Mouse (Mus musculus): ENCODE measurements around the gene Slfn9.
"Not testable (repeated sequence)": the region's sequence is repeated elsewhere in the genome, so short reads cannot be mapped to it uniquely, and the experiment has no call there.

Gene Slfn9

DNA sequence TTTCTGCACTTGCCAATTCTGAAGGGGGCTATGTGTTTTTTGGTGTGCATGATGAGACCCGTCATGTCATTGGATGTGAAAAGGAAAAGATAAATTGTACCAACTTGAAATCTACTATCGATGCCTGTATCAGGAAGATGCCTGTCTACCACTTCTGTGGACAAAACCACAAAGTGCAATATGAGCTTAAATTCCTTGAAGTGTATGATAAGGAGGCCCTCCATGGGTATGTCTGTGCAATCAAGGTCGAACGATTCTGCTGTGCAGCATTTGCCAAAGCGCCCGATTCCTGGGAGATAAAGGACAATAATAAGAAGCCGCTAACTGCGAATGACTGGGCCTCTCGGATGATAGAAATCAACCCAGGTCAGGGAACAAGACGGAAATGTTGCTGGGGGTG is 34.7 kb downstream of the Slfn9 start:
- DNase-seq (ENCODE audit: inconsistent ontology term), result no peak

DNA sequence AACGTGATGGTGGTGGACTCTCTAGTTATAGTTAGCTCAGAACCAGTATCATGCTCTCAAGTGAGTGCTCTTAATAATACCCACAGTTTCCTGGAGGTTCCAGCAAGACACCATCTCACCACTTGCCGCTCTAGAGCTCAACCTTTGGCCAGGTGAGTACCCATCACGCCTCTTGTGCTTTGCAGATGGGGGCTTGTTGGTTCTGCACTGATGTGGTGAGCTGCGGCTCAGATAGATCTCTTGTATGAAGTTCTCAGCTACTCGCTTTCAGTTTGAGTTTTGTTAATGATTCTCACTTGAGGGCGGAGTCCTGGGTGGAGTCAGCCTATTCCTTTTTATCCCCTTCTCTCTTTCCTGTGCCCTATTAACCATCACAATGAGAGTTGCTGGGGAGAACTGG is 37.0 kb downstream of the Slfn9 start:
- DNase-seq (ENCODE audit: inconsistent ontology term), result no peak

DNA sequence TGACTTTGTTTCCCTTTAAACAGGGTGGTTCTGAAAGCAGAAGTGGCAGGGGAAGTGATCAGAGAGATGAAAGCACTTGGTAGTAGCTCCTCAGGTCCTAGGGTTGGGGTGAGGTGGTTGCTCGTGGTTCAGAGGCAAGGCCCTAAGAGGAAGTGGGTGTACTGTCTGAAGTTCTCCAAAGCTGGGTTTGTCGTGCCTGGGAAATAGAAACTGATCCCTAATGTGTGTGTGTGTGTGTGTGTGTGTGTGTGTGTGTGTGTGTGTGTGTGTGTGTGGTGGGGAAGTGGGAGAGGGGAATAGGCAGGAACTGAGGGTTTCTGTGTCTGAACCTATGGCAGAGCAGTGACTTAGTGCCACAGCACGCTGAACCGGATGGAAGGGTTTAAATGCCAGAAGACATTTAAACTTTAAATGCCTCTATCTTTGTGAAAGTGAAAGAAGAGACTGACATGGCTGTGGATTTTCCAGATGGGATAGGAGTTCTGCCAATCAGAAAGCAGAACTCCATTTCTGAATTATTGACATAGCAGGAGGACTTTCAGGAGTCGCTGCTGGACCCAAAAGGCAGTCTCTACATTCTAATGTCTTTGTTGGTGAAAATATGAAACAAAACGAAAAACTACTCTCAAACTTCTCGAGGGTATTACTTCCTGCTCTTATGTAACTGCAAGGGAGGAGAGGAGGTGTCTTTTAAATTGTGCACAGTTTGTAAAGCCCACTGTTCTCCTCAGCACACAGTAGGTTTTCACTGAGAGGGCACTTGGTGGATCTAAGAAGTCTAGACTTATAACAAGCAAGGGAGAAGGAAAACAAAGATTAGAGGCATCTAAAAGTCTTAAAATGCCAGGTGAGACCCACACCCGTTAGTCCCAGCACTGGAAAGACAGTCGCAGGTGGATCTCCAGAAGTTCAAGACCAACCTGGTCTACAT is 38.8 kb downstream of the Slfn9 start:
- no peak for DNase-seq (ENCODE audit: inconsistent ontology term)

DNA sequence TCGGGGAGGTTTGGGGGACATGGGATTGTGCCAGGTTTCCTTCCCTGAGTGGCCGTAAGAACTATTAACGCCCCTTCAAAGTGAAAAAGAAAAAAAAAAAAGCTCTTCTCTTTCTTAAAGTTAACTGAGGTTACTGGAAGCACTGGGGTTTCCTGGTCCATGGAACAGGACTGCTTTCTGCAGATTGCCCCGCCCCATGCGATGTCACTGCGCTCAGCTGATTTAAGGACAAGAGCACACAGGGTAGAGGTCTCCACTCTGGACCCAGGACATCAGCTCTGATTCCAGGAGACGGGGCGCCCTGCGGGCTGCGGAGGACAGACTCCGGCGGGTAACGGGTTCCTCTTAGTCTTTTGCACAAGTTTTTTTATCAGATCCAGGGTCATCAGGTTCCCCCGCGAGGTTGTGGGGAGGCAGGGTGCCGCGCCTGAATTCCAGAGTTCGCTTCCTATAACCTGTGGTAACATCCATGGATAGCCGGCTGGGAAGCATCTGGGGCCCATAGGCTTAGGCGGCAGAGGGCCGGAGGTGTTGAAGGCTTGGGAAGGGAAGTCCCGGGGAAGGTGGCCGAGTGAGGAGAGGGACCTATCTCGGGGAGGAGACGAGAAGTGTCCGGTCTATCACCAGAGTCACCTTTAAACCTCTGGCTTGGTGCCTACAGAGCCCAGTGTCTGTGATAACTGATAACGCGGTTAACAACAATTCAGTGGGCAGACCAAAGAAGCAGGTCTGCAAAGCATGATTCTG is 39.6 kb downstream of the Slfn9 start:
- DNase-seq (ENCODE audit: inconsistent ontology term), result no peak

DNA sequence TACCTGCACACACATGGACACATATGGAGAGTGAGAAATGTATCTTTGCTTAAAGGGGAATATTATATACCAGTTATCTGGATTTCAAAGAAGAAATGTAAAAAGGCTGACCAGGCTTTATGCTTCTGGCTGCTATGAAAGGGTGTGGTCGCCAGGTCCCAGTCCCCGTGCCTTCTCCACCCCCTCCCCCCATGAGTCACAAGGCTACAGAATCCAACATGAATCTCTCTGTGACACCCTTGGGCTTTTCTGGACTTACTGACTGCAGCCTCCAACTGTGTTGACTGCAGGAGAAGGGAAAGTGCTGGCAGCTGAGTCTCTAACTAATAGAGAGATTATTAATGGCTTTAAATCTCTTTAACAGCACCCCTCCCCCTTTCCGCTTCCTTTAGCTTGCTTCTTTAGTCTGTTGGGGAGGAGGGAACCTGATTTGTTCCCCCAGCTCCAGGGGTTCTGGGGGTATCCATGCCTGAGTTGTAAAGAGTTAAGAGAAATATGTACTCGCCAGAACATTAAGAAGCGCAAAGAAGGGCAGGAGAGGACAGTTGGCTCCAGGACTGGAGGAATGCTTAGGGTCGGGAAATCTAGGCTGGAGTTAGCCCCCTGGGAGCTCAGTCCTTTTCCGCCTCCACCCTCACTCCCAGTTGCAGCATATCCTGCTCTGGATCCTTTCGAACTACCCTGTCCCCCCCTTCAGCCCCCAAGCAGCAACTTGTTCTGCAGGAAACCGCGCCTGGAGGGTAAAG is 40.7 kb downstream of the Slfn9 start, which contains the start of gene Slfn5:
TSS of gene Slfn5 (plus strand) at position 614 of the 746 bp plus-strand sequence.
- DNase-seq (ENCODE audit: inconsistent ontology term), result no peak

DNA sequence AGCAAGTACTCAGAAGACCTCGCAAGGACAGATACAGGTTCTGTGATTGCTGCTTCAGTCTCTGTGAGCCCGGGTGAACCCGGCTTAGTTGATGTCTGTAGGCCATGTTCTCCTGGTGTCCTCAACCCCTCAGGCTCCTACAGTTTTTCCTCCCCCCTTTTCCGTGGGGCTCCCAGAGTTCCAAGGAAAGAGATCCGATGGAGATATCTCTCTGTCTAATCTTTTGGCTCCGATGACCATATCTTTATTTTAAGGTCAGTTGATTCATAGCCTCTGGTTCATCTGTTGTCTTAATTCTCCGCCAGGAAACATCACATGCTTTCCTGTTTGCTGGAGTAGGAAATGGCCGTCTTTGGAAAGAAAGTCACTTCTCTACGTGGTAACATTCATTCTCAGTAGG is 42.6 kb downstream of the Slfn9 start:
- DNase-seq (ENCODE audit: inconsistent ontology term), result no peak

DNA sequence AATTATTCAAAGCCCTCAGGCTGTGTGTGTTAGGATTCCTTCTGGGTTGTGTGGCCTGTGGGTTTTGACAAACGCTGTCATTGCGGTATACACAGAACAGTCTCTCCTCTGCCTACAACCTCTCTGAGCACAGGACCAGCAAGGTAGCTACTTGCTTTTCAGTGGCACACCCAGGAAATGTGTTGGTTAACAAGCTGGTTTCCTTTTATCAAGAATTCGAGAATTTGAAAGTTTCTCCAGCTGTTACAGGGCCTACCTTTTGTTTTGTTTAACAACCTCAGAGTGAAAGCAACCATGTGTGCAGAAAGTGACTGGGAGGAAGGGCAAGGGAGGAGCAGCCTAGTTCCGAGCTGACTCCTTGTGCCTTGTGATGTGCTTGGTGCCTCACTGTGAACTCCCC is 44.2 kb downstream of the Slfn9 start:
- DNase-seq (ENCODE audit: inconsistent ontology term), result no peak

DNA sequence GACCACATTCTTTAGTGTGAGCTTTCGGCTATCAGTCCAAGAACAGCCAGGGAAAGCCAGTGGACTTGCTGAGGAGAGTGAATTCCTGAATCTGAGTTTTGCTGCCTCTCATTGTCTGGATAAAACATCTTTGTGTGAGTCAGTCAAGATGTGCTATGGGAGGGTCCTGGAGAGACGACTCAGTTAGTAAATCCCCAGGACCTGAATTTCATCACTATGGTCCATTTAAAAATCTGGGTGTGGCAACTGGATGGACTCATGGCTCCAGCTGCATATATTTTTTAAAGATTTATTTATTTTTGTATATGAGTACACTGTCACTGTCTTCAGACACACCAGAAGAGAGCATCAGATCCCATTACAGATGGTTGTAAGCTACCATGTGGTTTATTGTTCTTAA is 46.0 kb downstream of the Slfn9 start:
- no peak for DNase-seq (ENCODE audit: inconsistent ontology term)

DNA sequence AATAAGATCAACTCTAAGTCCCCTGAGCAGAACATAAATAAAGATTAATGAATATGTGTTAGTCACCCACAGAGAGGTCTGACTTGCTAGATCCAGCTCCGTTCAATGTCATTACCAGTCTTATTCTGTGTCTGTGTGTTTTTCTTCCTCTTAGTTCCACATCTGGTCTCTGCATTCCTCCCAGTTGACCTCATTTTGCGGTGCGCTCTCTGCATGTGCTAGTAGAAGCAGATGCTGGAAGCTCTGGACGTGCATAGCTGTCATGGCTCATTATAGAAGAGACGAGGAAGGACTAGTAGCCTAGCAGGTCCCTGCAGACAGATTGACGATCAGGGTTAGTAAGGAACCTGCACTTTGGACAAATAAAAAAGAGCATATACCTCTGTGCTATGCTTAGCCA is 48.3 kb downstream of the Slfn9 start:
- DNase-seq (ENCODE audit: inconsistent ontology term), result no peak

DNA sequence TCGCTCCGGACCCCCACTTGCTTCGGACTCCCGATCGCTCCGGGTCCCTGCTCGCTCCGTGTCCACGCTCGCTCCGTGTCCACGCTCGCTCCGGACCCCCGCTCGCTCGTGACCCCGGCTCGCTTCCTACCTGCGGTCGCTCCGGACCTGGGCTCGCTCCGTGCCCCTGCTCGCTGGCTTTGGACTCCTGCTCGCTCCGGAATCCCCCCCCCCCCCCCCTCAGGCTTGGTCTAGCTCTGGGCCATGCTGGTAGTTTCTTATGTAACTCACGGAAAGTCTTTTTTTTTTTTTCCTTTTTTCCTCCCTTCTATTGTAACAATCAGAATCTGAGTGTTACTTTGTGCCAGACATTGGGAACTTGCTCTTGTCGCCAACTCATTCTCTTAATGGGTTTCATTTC is 58.4 kb downstream of the Slfn9 start:
- no peak for DNase-seq (ENCODE audit: inconsistent ontology term)

DNA sequence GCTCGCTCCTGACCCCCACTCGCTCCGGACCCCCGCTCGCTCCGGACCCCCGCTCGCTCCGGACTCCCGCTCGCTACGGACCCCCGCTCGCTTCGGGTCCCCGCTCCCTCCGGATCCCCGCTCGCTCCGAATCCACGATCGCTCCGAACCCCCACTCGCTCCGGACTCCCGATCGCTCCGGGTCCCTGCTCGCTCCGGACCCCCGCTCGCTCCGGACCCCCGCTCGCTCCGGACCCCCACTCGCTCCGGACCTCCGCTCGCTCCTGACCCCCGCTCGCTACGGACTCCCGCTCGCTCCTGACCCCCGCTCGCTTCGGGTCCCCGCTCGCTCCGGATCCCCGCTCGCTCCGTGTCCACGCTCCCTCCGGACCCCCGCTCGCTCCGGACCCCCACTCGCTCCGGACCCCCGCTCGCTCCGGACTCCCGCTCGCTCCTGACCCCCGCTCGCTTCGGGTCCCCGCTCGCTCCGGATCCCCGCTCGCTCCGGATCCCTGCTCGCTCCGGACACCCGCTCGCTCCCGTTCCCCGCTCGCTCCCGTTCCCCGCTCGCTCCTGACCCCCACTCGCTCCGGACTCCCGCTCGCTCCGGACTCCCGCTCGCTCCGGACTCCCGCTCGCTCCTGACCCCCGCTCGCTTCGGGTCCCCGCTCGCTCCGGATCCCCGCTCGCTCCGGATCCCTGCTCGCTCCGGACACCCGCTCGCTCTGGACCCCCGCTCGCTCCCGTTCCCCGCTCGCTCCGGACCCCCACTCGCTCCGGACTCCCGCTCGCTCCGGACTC is 59.8 kb downstream of the Slfn9 start:
- not testable (repeated sequence) for DNase-seq (ENCODE audit: inconsistent ontology term)

DNA sequence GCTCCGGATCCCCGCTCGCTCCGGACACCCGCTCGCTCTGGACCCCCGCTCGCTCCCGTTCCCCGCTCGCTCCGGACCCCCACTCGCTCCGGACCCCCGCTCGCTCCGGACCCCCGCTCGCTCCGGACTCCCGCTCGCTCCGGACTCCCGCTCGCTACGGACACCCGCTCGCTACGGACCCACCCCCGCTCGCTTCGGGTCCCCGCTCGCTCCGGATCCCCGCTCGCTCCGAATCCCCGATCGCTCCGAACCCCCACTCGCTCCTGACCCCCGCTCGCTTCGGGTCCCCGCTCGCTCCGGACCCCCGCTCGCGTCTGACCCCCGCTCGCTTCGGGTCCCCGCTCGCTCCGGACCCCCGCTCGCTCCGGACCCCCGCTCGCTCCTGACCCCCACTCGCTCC is 60.5 kb downstream of the Slfn9 start:
- not testable (repeated sequence) for DNase-seq (ENCODE audit: inconsistent ontology term)

DNA sequence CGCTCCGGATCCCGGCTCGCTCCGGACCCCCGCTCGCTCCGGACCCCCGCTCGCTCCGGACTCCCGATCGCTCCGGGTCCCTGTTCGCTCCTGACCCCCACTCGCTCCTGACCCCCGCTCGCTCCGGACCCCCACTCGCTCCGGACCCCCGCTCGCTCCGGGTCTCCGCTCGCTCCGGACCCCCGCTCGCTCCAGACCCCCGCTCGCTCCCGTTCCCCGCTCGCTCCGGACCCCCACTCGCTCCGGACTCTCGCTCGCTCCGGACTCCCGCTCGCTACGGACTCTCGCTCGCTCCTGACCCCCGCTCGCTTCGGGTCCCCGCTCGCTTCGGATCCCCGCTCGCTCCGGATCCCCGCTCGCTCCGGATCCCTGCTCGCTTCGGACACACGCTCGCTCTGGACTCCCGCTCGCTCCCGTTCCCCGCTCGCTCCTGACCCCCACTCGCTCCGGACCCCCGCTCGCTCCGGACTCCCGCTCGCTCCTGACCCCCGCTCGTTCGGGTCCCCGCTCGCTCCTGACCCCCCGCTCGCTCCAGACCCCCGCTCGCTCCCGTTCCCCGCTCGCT is 61.2 kb downstream of the Slfn9 start:
- DNase-seq (ENCODE audit: inconsistent ontology term), result not testable (repeated sequence)

DNA sequence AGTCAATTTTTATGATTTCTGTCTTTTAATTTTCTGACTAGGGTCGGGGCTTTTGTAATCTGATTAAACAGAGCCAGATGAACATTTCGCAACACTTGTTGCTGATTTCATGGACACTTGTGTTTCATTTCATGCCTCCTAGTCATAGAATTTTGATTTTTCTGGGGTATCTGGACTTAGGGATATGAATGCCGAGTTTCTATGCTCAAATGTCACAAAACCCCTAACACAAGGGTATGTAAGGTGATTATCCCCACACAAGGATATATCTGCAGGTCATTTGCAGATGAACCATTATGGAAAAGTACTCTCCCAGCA is 62.0 kb downstream of the Slfn9 start:
- DNase-seq (ENCODE audit: inconsistent ontology term), result no peak

DNA sequence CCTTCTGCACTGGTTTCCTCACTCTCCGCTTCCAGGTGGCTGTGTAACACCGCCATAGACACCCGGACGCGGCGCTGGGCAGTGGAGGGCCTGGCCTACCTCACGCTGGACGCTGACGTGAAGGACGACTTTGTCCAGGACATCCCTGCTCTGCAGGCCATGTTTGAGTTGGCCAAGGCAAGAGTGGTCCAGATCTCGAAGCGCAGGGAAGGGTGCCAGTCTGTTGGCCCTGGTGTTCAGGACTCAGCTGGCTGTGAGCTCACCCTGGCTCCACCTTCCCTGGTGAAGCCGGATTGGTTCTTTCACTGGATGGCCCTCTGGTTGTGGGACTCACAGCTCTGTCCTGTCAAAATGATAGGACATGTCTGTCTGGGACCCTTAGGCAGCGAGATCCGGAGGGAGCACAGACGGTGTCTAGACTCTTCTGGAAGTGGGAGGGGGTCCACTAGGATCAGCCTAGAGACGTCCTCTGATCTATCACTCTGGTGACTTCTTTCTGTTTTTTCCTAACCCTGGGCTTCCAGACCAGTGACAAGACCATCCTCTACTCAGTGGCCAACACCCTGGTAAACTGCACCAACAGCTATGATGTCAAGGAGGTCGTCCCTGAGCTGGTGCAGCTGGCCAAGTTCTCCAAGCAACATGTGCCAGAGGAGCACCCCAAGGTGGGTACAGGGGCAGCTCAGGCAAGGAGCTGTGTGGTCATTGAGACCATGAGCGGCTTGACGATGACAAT is 62.6 kb downstream of the Slfn9 start:
- DNase-seq (ENCODE audit: inconsistent ontology term), result no peak

Data from Muller cell, postnatal 12 days (primary cell).